ENCODE assay signal across 15 mouse cellular contexts in the genomic region with DNA sequence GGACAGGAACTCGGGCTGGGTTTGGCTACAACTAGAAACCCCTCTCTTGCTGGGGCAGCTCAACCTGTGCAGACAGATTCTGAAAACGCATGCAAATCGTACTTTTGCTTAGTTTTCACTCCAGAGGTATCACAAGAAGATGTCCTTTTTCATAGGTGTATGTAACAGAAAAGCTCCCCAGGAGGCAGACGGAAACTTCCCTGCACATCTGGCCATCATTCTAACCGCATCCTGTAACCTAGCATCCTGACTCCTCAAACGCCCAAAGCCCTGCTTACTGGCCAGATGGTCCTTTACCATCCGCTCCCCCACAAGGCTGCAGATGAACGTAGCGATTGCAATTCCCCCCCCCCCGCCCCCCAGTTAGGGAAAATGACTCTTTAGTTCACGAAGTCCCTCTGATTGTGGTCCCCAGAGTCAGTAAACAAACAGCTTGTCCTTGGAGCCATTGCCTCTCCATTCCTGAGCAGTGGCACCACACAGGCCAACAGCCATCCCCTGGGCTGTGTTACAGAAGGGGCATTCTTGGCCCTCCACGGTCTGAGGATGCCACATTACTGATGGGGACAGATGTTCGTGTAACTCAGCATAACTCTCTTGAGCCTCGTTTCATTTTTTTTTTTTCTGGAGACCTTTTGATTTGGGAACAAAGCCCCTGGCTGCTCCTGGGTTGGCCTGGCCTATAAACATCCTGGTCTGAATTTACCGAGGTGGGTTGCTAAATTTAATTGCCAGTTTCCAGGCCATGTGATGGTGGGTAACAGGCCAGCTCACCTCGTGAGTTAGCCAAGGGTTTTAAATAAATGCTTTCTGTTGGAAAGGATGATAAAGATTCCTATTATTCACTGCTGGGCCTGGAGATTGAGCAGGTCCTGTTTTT.
DNase-seq lines count a peak whose midpoint lies in the region; ATAC-seq and TF ChIP-seq lines count a peak whose summit lies in the region.
"Had no signal": no experiment of that assay in that cellular context is flagged by ENCODE, and none has a peak within 500 bp of the region (broad histone marks: within the 10 kb centered on the region; RNA-seq: fewer than 3 reads in every experiment).

No protein-coding gene starts in this region.

- TF ChIP-seq POLR2A in CH12.LX (IDR thresholded peaks at IDR 0.05; ENCODE audit: low read depth, low read length) = no peak

- H3K79me2 ChIP-seq in CH12.LX (replicated peaks; ENCODE audit: control insufficient read depth, extremely low read depth, insufficient read depth, poor library complexity, severe bottlenecking) = no peaks in the 10 kb centered on the region

- peaks cover 7% of the 10 kb centered on the region for H3K9me3 ChIP-seq in CH12.LX (replicated peaks; ENCODE audit: low read length)
- no peaks in the 10 kb centered on the region for H3K9me3 ChIP-seq in neural tube, embryonic 14.5 days (ENCODE audit: control insufficient read depth, low read length)
- H3K9me3 ChIP-seq in kidney, embryonic 16.5 days (ENCODE audit: low read length) = 0 out of 2 replicates have a peak, but pooled peaks cover 9% of the 10 kb centered on the region
- H3K9me3 ChIP-seq: hindbrain, embryonic 10.5 days; liver, embryonic 12.5 days had no signal

- 46% methylated on average over 16 of the region's 16 CpGs for WGBS in neural tube, embryonic 14.5 days
- WGBS in kidney, embryonic 16.5 days = 65% methylated on average over 16 of the region's 16 CpGs

- no peak for TF ChIP-seq EP300 in CH12.LX (IDR thresholded peaks at IDR 0.05; ENCODE audit: low read length)

- H3K4me1 ChIP-seq in CH12.LX (ENCODE audit: control insufficient read depth in 1 of 2, insufficient read depth in 2 of 2) = peaks cover 9 to 15% of the 10 kb centered on the region in 2 experiments
- no peaks in the 10 kb centered on the region for H3K4me1 ChIP-seq in neural tube, embryonic 14.5 days (ENCODE audit: control insufficient read depth, insufficient read depth, low read length)
- no peaks in the 10 kb centered on the region for H3K4me1 ChIP-seq in kidney, embryonic 16.5 days (ENCODE audit: insufficient read depth, low read length)
- H3K4me1 ChIP-seq: hindbrain, embryonic 10.5 days had no signal

- no peaks in the 10 kb centered on the region for H3K27me3 ChIP-seq in CH12.LX (replicated peaks)
- no peaks in the 10 kb centered on the region for H3K27me3 ChIP-seq in neural tube, embryonic 14.5 days (ENCODE audit: control insufficient read depth, insufficient read depth, low read length)
- no peaks in the 10 kb centered on the region for H3K27me3 ChIP-seq in kidney, embryonic 16.5 days (ENCODE audit: insufficient read depth, low read length)
- H3K27me3 ChIP-seq: liver, embryonic 12.5 days had no signal

- H3K4me2 ChIP-seq in CH12.LX (ENCODE audit: insufficient read depth, low read depth, poor library complexity, severe bottlenecking) = peak overlapping the region; percentile 6; the same call in 1 of the 2 replicates
- no peak overlapping the region for H3K4me2 ChIP-seq in neural tube, embryonic 14.5 days (ENCODE audit: low read depth, low read length)
- no peak overlapping the region for H3K4me2 ChIP-seq in kidney, embryonic 16.5 days (replicated peaks; ENCODE audit: low read depth, low read length)
- H3K4me2 ChIP-seq: liver, embryonic 12.5 days had no signal

- H3K4me3 ChIP-seq in CH12.LX (replicated peaks in 1 of 3; ENCODE audit: low read depth in 2 of 3, low read length in 2 of 3, poor library complexity in 1 of 3) = no peak overlapping the region
- no peak overlapping the region for H3K4me3 ChIP-seq in neural tube, embryonic 14.5 days (ENCODE audit: low read depth, low read length)
- H3K4me3 ChIP-seq in kidney, embryonic 16.5 days (ENCODE audit: low read length) = no peak overlapping the region
- H3K4me3 ChIP-seq: hindbrain, embryonic 10.5 days; liver, embryonic 12.5 days had no signal

- no peak overlapping the region for H3K27ac ChIP-seq in CH12.LX (ENCODE audit: insufficient read depth, low read depth)
- no peak overlapping the region for H3K27ac ChIP-seq in neural tube, embryonic 14.5 days (ENCODE audit: low read depth, low read length)
- no peak overlapping the region for H3K27ac ChIP-seq in kidney, embryonic 16.5 days (ENCODE audit: low read length)
- H3K27ac ChIP-seq: hindbrain, embryonic 10.5 days; liver, embryonic 12.5 days had no signal

- peak; percentile 46 for ATAC-seq in neural tube, embryonic 14.5 days (ENCODE audit: low read depth)
- ATAC-seq in kidney, embryonic 16.5 days (ENCODE audit: low FRiP score, low TSS enrichment) = no peak
- no peak for ATAC-seq in frontal cortex, adult (ENCODE audit: low TSS enrichment)
- ATAC-seq: liver, embryonic 12.5 days had no signal

- no peak for TF ChIP-seq RAD21 in CH12.LX (IDR thresholded peaks at IDR 0.05; ENCODE audit: low read depth, low read length)

- intact Hi-C loops in heart, postnatal 25 days (cut with DNase I) = no loop called here

- no peaks in the 10 kb centered on the region for H3K36me3 ChIP-seq in CH12.LX (replicated peaks in 1 of 2; ENCODE audit: control insufficient read depth in 1 of 2, insufficient read depth in 1 of 2, low read length in 1 of 2)
- H3K36me3 ChIP-seq in neural tube, embryonic 14.5 days (ENCODE audit: control insufficient read depth, insufficient read depth, low read length) = no peaks in the 10 kb centered on the region
- H3K36me3 ChIP-seq in kidney, embryonic 16.5 days (ENCODE audit: insufficient read depth, low read length) = no peaks in the 10 kb centered on the region
- H3K36me3 ChIP-seq: hindbrain, embryonic 10.5 days; liver, embryonic 12.5 days had no signal

- DNase-seq in gastrocnemius, adult 18-20 months (ENCODE audit: low spot score) = peak; percentile 22
- no peak for DNase-seq in gastrocnemius, postnatal 4 days (ENCODE audit: low spot score in 2 of 2)
- no peak for DNase-seq in CH12.LX (ENCODE audit: extremely low read depth)
- peak; percentile 4 for DNase-seq in heart, postnatal 25 days (ENCODE audit: low spot score)
- no peak for DNase-seq in spleen, postnatal 10 days (ENCODE audit: low spot score in 2 of 2)
- DNase-seq: adrenal gland, postnatal 14 days; cerebellum, adult 11-12 months; kidney, adult 18-20 months; layer of hippocampus, adult 9-11 months; right cerebral cortex, adult 18-20 months had no signal

- no peak overlapping the region for H3K9ac ChIP-seq in CH12.LX (ENCODE audit: insufficient read depth, low read depth)
- H3K9ac ChIP-seq in neural tube, embryonic 14.5 days (replicated peaks; ENCODE audit: low read depth, low read length) = no peak overlapping the region
- H3K9ac ChIP-seq in kidney, embryonic 16.5 days (replicated peaks; ENCODE audit: low read length) = no peak overlapping the region
- H3K9ac ChIP-seq: liver, embryonic 12.5 days had no signal

- in situ Hi-C loops in CH12.LX (cut with MboI; ENCODE audit: low pct_ligation_motif_present, low pct_unique_long_range_greater_than_20kb, low sequenced_read_pairs) = no loop called here

- TF ChIP-seq CTCF in CH12.LX (conservative IDR thresholded peaks at IDR 0.05 in 1 of 2, IDR thresholded peaks at IDR 0.05 in 1 of 2; ENCODE audit: low read depth in 2 of 2, low read length in 2 of 2) = no peak

- dilution Hi-C loops in CH12.LX (cut with MboI; ENCODE audit: extremely low pct_ligation_motif_present, extremely low pct_unique_long_range_greater_than_20kb, low sequenced_read_pairs) = no loop called here

TF ChIP-seq in CH12.LX, 34 proteins besides CTCF, POLR2A, EP300 and RAD21:
- TF ChIP-seq UBTF (IDR thresholded peaks at IDR 0.05; ENCODE audit: low read depth, low read length) = no peak
- TF ChIP-seq TCF12 (IDR thresholded peaks at IDR 0.05; ENCODE audit: low read depth, low read length) = peak; percentile 51; the same call in 1 of the 2 replicates

Comparison
In these comparisons a context has a peak if more than half of its experiments do, and no peak if none do; other contexts are left out.
1. DNase-seq: peak in gastrocnemius, adult 18-20 months (single experiment) and heart, postnatal 25 days (single experiment); none in gastrocnemius, postnatal 4 days (0 of 2), CH12.LX (single experiment) and spleen, postnatal 10 days (0 of 2).